Mouse (Mus musculus): Measurements from ENCODE around the gene Wdr49. TPM values are rescaled to one million over a fixed set of nuclear protein-coding genes. Genes with fewer than 3 reads are reported as not detected.

The Wdr49 gene
- total and polyA plus RNA-seq, 3 experiments: not detected

DNA sequence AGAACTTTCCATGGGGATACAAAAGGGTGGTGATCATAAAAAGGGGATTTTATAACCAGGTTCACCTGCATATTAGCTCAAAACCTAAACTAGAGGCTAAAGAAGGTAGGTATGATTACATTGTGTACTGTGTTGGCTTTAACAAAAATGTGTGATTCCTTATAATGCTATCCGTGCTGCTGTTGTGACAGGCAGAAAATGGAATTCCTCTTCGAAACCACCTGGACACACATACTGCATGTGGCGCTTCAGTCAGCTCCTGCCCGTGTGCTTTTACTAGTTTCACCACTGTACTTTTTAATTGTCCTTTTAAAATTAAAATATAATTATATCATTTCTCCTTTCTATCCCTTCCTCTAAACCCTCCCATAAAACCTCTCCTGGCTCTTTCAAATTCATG lies 86.0 kb downstream of the Wdr49 start:
- H3K27ac ChIP-seq (ENCODE audit: insufficient read depth, low read depth): no peak overlapping the region
- DNase-seq (ENCODE audit: extremely low read depth): no peak
- dilution Hi-C loops (cut with MboI; ENCODE audit: extremely low pct_ligation_motif_present, extremely low pct_unique_long_range_greater_than_20kb, low sequenced_read_pairs) (no loop called here), in situ Hi-C loops (cut with MboI; ENCODE audit: low pct_ligation_motif_present, low pct_unique_long_range_greater_than_20kb, low sequenced_read_pairs) (no loop called here)
- TF ChIP-seq SMC3 (IDR thresholded peaks at IDR 0.05; ENCODE audit: low read depth, low read length): no peak
- no peak for TF ChIP-seq POLR2AphosphoS2 (IDR thresholded peaks at IDR 0.05; ENCODE audit: low read depth, low read length)
- TF ChIP-seq ZNF384 (IDR thresholded peaks at IDR 0.05; ENCODE audit: low read depth, low read length): no peak
- no peak for TF ChIP-seq CHD1 (IDR thresholded peaks at IDR 0.05; ENCODE audit: low read depth, low read length)
- TF ChIP-seq KAT2A (IDR thresholded peaks at IDR 0.05; ENCODE audit: insufficient replicate concordance, low read length): no peak
- TF ChIP-seq IRF4 (IDR thresholded peaks at IDR 0.05; ENCODE audit: low read depth, low read length): no peak
- no peak for TF ChIP-seq MEF2A (IDR thresholded peaks at IDR 0.05; ENCODE audit: borderline replicate concordance, low read depth, low read length)
- TF ChIP-seq NRF1 (IDR thresholded peaks at IDR 0.05; ENCODE audit: low read depth, low read length): no peak
- TF ChIP-seq PAX5 (IDR thresholded peaks at IDR 0.05; ENCODE audit: low read length): no peak
- TF ChIP-seq USF1 (IDR thresholded peaks at IDR 0.05; ENCODE audit: low read depth, low read length): no peak
- H3K4me3 ChIP-seq (replicated peaks in 1 of 3; ENCODE audit: low read depth in 2 of 3, low read length in 2 of 3, poor library complexity in 1 of 3): no peak overlapping the region
- no peaks in the 10 kb centered on the region for H3K79me2 ChIP-seq (replicated peaks; ENCODE audit: control insufficient read depth, extremely low read depth, insufficient read depth, poor library complexity, severe bottlenecking)
- no peak overlapping the region for H3K9ac ChIP-seq (ENCODE audit: insufficient read depth, low read depth)
- no peaks in the 10 kb centered on the region for H3K27me3 ChIP-seq (replicated peaks)
- H3K4me1 ChIP-seq (ENCODE audit: control insufficient read depth in 1 of 2, insufficient read depth in 2 of 2): no peaks in the 10 kb centered on the region
- no peaks in the 10 kb centered on the region for H3K9me3 ChIP-seq (replicated peaks; ENCODE audit: low read length)
- no peak overlapping the region for H3K4me2 ChIP-seq (ENCODE audit: insufficient read depth, low read depth, poor library complexity, severe bottlenecking)
- H3K36me3 ChIP-seq (replicated peaks in 1 of 2; ENCODE audit: control insufficient read depth in 1 of 2, insufficient read depth in 1 of 2, low read length in 1 of 2): no peaks in the 10 kb centered on the region

DNA sequence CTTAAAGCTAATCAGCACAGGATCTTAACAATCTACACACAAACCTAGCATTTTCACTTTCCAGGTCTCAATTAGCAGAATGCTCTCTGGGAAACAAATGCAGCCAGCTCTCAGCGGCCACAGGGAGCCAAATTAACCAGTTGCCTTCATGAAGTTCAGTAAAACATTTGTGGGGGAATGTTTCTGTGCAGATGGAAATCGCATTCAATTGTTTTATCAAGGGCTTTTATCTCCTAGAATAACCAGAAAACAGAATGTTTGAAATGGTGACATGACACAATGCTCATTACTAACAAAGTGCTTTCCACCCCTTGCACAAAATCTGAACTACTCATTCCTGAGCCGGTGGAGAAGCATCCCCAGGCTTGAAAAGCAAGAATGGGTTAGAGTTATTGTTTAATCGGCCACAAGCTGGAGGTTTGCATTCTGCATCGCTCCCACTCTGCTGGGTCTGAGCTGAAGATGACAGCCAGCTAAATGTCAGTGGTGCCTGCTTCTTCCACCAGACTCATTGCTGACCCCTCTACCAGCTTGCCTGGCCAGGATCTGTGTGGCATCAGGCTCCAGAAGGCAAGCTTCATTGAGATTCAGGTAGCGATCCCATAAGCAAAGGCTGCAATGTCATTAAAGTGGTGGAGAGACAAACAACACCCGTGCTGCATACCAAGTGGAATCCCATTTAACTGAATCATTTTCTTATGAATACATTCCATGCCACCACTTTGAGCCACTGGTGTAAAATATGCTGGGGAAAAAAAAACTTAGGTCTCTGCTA lies 86.6 kb downstream of the Wdr49 start:
- no peak for DNase-seq (ENCODE audit: extremely low read depth)
- Histone ChIP-seq H3K4me1 (ENCODE audit: control insufficient read depth in 1 of 2, insufficient read depth in 2 of 2) (no peaks in the 10 kb centered on the region), H3K9me3 (replicated peaks; ENCODE audit: low read length) (no peaks in the 10 kb centered on the region), H3K79me2 (replicated peaks; ENCODE audit: control insufficient read depth, extremely low read depth, insufficient read depth, poor library complexity, severe bottlenecking) (no peaks in the 10 kb centered on the region), H3K36me3 (replicated peaks in 1 of 2; ENCODE audit: control insufficient read depth in 1 of 2, insufficient read depth in 1 of 2, low read length in 1 of 2) (no peaks in the 10 kb centered on the region), H3K27ac (ENCODE audit: insufficient read depth, low read depth) (no peak overlapping the region), H3K4me2 (ENCODE audit: insufficient read depth, low read depth, poor library complexity, severe bottlenecking) (no peak overlapping the region), H3K4me3 (replicated peaks in 1 of 3; ENCODE audit: low read depth in 2 of 3, low read length in 2 of 3, poor library complexity in 1 of 3) (no peak overlapping the region), H3K27me3 (replicated peaks) (no peaks in the 10 kb centered on the region), H3K9ac (ENCODE audit: insufficient read depth, low read depth) (no peak overlapping the region)
- dilution Hi-C loops (cut with MboI; ENCODE audit: extremely low pct_ligation_motif_present, extremely low pct_unique_long_range_greater_than_20kb, low sequenced_read_pairs): no loop called here
- in situ Hi-C loops (cut with MboI; ENCODE audit: low pct_ligation_motif_present, low pct_unique_long_range_greater_than_20kb, low sequenced_read_pairs): no loop called here
- no peak for TF ChIP-seq CHD1 (IDR thresholded peaks at IDR 0.05; ENCODE audit: low read depth, low read length)
- no peak for TF ChIP-seq ZC3H11A (IDR thresholded peaks at IDR 0.05; ENCODE audit: low read depth, low read length)
- no peak for TF ChIP-seq MAFK (IDR thresholded peaks at IDR 0.05; ENCODE audit: insufficient replicate concordance, low read length)
- TF ChIP-seq NRF1 (IDR thresholded peaks at IDR 0.05; ENCODE audit: low read depth, low read length): no peak
- no peak for TF ChIP-seq MXI1 (IDR thresholded peaks at IDR 0.05; ENCODE audit: low read depth, low read length)
- no peak for TF ChIP-seq SMC3 (IDR thresholded peaks at IDR 0.05; ENCODE audit: low read depth, low read length)
- no peak for TF ChIP-seq UBTF (IDR thresholded peaks at IDR 0.05; ENCODE audit: low read depth, low read length)
- no peak for TF ChIP-seq E2F4 (IDR thresholded peaks at IDR 0.05; ENCODE audit: insufficient replicate concordance, low read depth, low read length)
- TF ChIP-seq CHD2 (IDR thresholded peaks at IDR 0.05; ENCODE audit: low read length): no peak
- TF ChIP-seq JUND (conservative IDR thresholded peaks at IDR 0.05; ENCODE audit: low read depth, low read length): no peak
- no peak for TF ChIP-seq SIN3A (IDR thresholded peaks at IDR 0.05; ENCODE audit: low read length)
